In the genomic region with DNA sequence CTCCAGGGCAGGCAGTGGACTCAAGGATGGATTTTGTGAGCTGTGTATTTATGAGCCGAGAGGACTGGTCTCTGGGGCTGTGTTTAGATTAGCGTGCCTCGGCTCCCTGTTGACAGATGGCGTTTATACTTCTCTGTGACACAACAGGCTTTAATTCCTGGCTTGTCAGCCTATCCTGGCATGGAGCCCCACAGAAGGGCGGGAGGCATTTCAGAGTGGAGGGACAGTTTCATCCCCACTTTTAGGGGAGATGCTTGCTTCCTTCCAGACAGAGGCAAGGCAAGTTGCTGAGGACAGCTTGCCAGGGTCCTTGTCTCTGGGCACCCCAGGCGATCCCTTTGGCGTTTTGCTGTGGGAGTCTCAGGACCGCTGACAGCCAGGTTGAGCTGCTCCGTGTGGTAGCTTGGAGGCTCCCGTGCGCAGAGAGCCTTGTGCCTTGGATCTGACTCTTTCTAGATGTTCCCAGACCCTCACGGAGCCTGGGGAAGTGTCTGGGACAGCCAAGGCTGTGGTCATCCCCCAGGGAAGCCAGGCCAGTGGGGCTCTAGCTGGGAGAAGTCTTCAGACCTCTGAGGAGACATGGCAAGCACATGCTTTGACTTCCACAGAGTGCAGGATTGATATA, we compare ENCODE assay signal across 8 mouse cellular contexts. TPM values are rescaled to one million over a fixed set of nuclear protein-coding genes. Genes with fewer than 3 reads are reported as not detected.
A peak's percentile ranks its signal among the peaks of the same experiment; 100 is the strongest.
DNase-seq lines count a peak whose midpoint lies in the region; ATAC-seq and TF ChIP-seq lines count a peak whose summit lies in the region.

No protein-coding gene starts in this region.

- no peak for TF ChIP-seq CTCF in kidney, postnatal 0 days (IDR thresholded peaks at IDR 0.05; ENCODE audit: low read depth)
- no peak for TF ChIP-seq CTCF in lung, postnatal 0 days (IDR thresholded peaks at IDR 0.05)

- no peak overlapping the region for H3K27ac ChIP-seq in kidney, postnatal 0 days
- H3K27ac ChIP-seq in kidney, embryonic 14.5 days (ENCODE audit: low read depth, low read length): no peak overlapping the region
- no peak overlapping the region for H3K27ac ChIP-seq in heart, embryonic 16.5 days (ENCODE audit: low read length)
- no peak overlapping the region for H3K27ac ChIP-seq in lung, postnatal 0 days (ENCODE audit: low read length)
- no peak overlapping the region for H3K27ac ChIP-seq in hindbrain, embryonic 10.5 days

- TF ChIP-seq EP300 in lung, postnatal 0 days (IDR thresholded peaks at IDR 0.05): no peak

- H3K4me3 ChIP-seq in kidney, postnatal 0 days (replicated peaks; ENCODE audit: low read depth, low read length): no peak overlapping the region
- H3K4me3 ChIP-seq in kidney, embryonic 14.5 days (ENCODE audit: low read length): no peak overlapping the region
- H3K4me3 ChIP-seq in heart, embryonic 16.5 days (ENCODE audit: low read length): no peak overlapping the region
- H3K4me3 ChIP-seq in lung, postnatal 0 days (ENCODE audit: low read depth, low read length): no peak overlapping the region
- H3K4me3 ChIP-seq in hindbrain, embryonic 10.5 days: no peak overlapping the region

- DNase-seq in kidney, postnatal 0 days (ENCODE audit: low spot score): peak; percentile 5
- DNase-seq in cerebellum, postnatal 25 days: peak; percentile 58 to 69
- no peak for DNase-seq in lung, postnatal 0 days (ENCODE audit: low spot score)
- no peak for DNase-seq in adrenal gland, adult (ENCODE audit: inconsistent age in 2 of 2, low spot score in 1 of 2)
- no peak for DNase-seq in ovary, postnatal 14 days (ENCODE audit: low spot score)
- no peak for DNase-seq in hindbrain, embryonic 10.5 days (ENCODE audit: low spot score)

- WGBS in kidney, postnatal 0 days: 20% methylated on average over 12 of the region's 12 CpGs
- 27% methylated on average over 12 of the region's 12 CpGs for WGBS in kidney, embryonic 14.5 days
- whole genome bisulfite sequencing in heart, embryonic 16.5 days: 27% methylated on average over 12 of the region's 12 CpGs
- 25% methylated on average over 12 of the region's 12 CpGs for WGBS in lung, postnatal 0 days
- WGBS in hindbrain, embryonic 10.5 days: 61% methylated on average over 12 of the region's 12 CpGs

- H3K9ac ChIP-seq in kidney, postnatal 0 days (ENCODE audit: low read depth, low read length): no peak overlapping the region
- no peak overlapping the region for H3K9ac ChIP-seq in kidney, embryonic 14.5 days (ENCODE audit: low read depth, low read length)
- no peak overlapping the region for H3K9ac ChIP-seq in heart, embryonic 16.5 days (ENCODE audit: low read length)
- H3K9ac ChIP-seq in lung, postnatal 0 days (replicated peaks; ENCODE audit: low read depth): no peak overlapping the region

- H3K36me3 ChIP-seq in kidney, postnatal 0 days (ENCODE audit: insufficient read depth, low read length): no peaks in the 10 kb centered on the region
- no peaks in the 10 kb centered on the region for H3K36me3 ChIP-seq in kidney, embryonic 14.5 days (ENCODE audit: control insufficient read depth, insufficient read depth, low read length)
- H3K36me3 ChIP-seq in heart, embryonic 16.5 days (ENCODE audit: control insufficient read depth, insufficient read depth): no peaks in the 10 kb centered on the region
- H3K36me3 ChIP-seq in lung, postnatal 0 days (ENCODE audit: insufficient read depth, low read length): no peaks in the 10 kb centered on the region
- no peaks in the 10 kb centered on the region for H3K36me3 ChIP-seq in hindbrain, embryonic 10.5 days

- no peak for ATAC-seq in kidney, postnatal 0 days (replicated peaks; ENCODE audit: low FRiP score, low read depth)
- ATAC-seq in kidney, embryonic 14.5 days (ENCODE audit: low FRiP score, low TSS enrichment): no peak
- ATAC-seq in heart, embryonic 16.5 days (replicated peaks; ENCODE audit: extremely low read depth, insufficient read depth, low FRiP score): peak; percentile 24; the same call in 1 of the 2 replicates
- ATAC-seq in lung, postnatal 0 days: peak; percentile 33; the same call in 1 of the 2 replicates

- H3K9me3 ChIP-seq in kidney, postnatal 0 days (replicated peaks; ENCODE audit: low read length): no peaks in the 10 kb centered on the region
- no peaks in the 10 kb centered on the region for H3K9me3 ChIP-seq in kidney, embryonic 14.5 days (ENCODE audit: control insufficient read depth, low read length)
- no peaks in the 10 kb centered on the region for H3K9me3 ChIP-seq in heart, embryonic 16.5 days (replicated peaks; ENCODE audit: control insufficient read depth, low read length)
- H3K9me3 ChIP-seq in lung, postnatal 0 days (ENCODE audit: low read length): no peaks in the 10 kb centered on the region
- H3K9me3 ChIP-seq in hindbrain, embryonic 10.5 days: no peaks in the 10 kb centered on the region

- no peak overlapping the region for H3K4me2 ChIP-seq in kidney, postnatal 0 days (ENCODE audit: low read length)
- no peak overlapping the region for H3K4me2 ChIP-seq in kidney, embryonic 14.5 days (replicated peaks; ENCODE audit: low read depth, low read length)
- no peak overlapping the region for H3K4me2 ChIP-seq in heart, embryonic 16.5 days (ENCODE audit: low read depth, low read length)
- H3K4me2 ChIP-seq in lung, postnatal 0 days (replicated peaks; ENCODE audit: low read depth, low read length): no peak overlapping the region

- H3K4me1 ChIP-seq in kidney, postnatal 0 days (replicated peaks; ENCODE audit: insufficient read depth, low read length): no peaks in the 10 kb centered on the region; the same call in 1 of the 2 replicates
- H3K4me1 ChIP-seq in kidney, embryonic 14.5 days (ENCODE audit: control insufficient read depth, insufficient read depth, low read length): no peaks in the 10 kb centered on the region
- peaks cover 42% of the 10 kb centered on the region for H3K4me1 ChIP-seq in heart, embryonic 16.5 days (ENCODE audit: control insufficient read depth, insufficient read depth, low read length)
- H3K4me1 ChIP-seq in lung, postnatal 0 days (ENCODE audit: insufficient read depth, low read depth, low read length): no peaks in the 10 kb centered on the region
- H3K4me1 ChIP-seq in hindbrain, embryonic 10.5 days (replicated peaks): peaks cover 27% of the 10 kb centered on the region

- H3K27me3 ChIP-seq in kidney, postnatal 0 days (ENCODE audit: insufficient read depth, low read length): no peaks in the 10 kb centered on the region
- no peaks in the 10 kb centered on the region for H3K27me3 ChIP-seq in kidney, embryonic 14.5 days (ENCODE audit: control insufficient read depth, insufficient read depth, low read length)
- H3K27me3 ChIP-seq in heart, embryonic 16.5 days (ENCODE audit: control insufficient read depth, insufficient read depth, low read length): peaks cover 14% of the 10 kb centered on the region
- no peaks in the 10 kb centered on the region; the same call in 1 of the 2 replicates for H3K27me3 ChIP-seq in lung, postnatal 0 days (replicated peaks; ENCODE audit: insufficient read depth, low read length)
- no peaks in the 10 kb centered on the region; the same call in 1 of the 2 replicates for H3K27me3 ChIP-seq in hindbrain, embryonic 10.5 days (ENCODE audit: insufficient read depth, poor library complexity, severe bottlenecking)

RNA-seq across cellular contexts. Expression of gene Hmcn2, which starts 23.6 kb away (rescaled TPM):
- polyA plus RNA-seq in kidney, postnatal 0 days (2015; fragmentation: Nextera tagmentation; extraction: Ambion mirVana): 0.68 and 1.0 TPM in 2 replicates
- 0.10 TPM in 1 of 2 replicates, not detected in the other for polyA plus RNA-seq in kidney, embryonic 14.5 days (2014; fragmentation: Nextera tagmentation; extraction: Ambion mirVana)
- 1.1 and 1.3 TPM in 2 replicates for polyA plus RNA-seq in heart, embryonic 16.5 days (2015; fragmentation: Nextera tagmentation; extraction: Ambion mirVana)
- polyA plus RNA-seq in lung, postnatal 0 days (2015; fragmentation: Nextera tagmentation; extraction: Ambion mirVana): 1.1 and 1.3 TPM in 2 replicates
- 0.21 TPM in 1 of 2 replicates, not detected in the other for polyA plus RNA-seq in hindbrain, embryonic 10.5 days (2016; fragmentation: Nextera tagmentation; extraction: Ambion mirVana)

Comparison
In these comparisons a context has a peak if more than half of its experiments do, and no peak if none do; other contexts are left out.
1. ATAC-seq: peak in heart, embryonic 16.5 days (single experiment) and lung, postnatal 0 days (single experiment); none in kidney, postnatal 0 days (single experiment) and kidney, embryonic 14.5 days (single experiment).
2. DNase-seq: peak in kidney, postnatal 0 days (single experiment) and cerebellum, postnatal 25 days (2 of 2); none in lung, postnatal 0 days (single experiment), adrenal gland, adult (0 of 2), ovary, postnatal 14 days (single experiment) and hindbrain, embryonic 10.5 days (single experiment).